Comparison of ENCODE assay signal across 10 mouse cellular contexts in the genomic region with DNA sequence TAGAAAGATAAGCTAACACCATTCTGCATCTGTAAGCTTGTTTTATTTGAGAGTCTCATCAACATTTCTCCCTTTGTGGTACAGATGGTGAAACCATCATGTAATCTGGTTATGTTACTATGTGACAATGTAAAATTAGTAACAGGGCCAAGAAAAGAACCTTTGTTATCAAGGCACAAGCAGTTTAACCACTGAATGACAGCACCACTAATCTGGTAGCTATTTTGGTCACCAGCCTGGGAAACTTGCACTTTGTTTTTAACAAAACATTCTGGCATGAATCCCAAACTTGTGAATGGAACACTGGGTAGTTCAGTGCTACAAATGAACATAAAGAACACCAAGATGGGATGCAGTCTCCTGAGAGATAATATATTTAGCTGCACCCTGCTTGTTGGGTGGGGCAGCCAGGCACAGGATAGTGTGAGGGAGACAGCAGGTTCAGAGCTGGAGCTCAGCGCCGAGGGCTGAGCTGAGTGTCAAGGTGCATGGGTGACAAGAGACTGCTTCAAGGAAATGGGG. TPM values are rescaled to one million over a fixed set of nuclear protein-coding genes. Genes with fewer than 3 reads are reported as not detected.
DNase-seq lines count a peak whose midpoint lies in the region; ATAC-seq and TF ChIP-seq lines count a peak whose summit lies in the region.
"Had no signal": no experiment of that assay in that cellular context is flagged by ENCODE, and none has a peak within 500 bp of the region (broad histone marks: within the 10 kb centered on the region; RNA-seq: fewer than 3 reads in every experiment).

No protein-coding gene starts in this region.

- H3K27ac ChIP-seq in kidney, postnatal 0 days: peak overlapping the region; percentile 47; the same call in 1 of the 2 replicates
- H3K27ac ChIP-seq: limb, embryonic 12.5 days had no signal

- H3K9me3 ChIP-seq in kidney, postnatal 0 days (replicated peaks; ENCODE audit: low read length): no peaks in the 10 kb centered on the region
- H3K9me3 ChIP-seq: limb, embryonic 12.5 days had no signal

- H3K27me3 ChIP-seq in kidney, postnatal 0 days (ENCODE audit: insufficient read depth, low read length): no peaks in the 10 kb centered on the region
- H3K27me3 ChIP-seq: limb, embryonic 12.5 days had no signal

- H3K4me1 ChIP-seq in kidney, postnatal 0 days (replicated peaks; ENCODE audit: insufficient read depth, low read length): no peaks in the 10 kb centered on the region
- H3K4me1 ChIP-seq: limb, embryonic 12.5 days had no signal

- 81% methylated on average over 2 of the region's 2 CpGs for WGBS in kidney, postnatal 0 days

- H3K36me3 ChIP-seq in kidney, postnatal 0 days (ENCODE audit: insufficient read depth, low read length): 0 out of 2 replicates have a peak, but pooled peaks cover 11% of the 10 kb centered on the region

- H3K4me2 ChIP-seq in kidney, postnatal 0 days (ENCODE audit: low read length): no peak overlapping the region
- H3K4me2 ChIP-seq: limb, embryonic 12.5 days had no signal

- no peak for TF ChIP-seq CTCF in kidney, postnatal 0 days (IDR thresholded peaks at IDR 0.05; ENCODE audit: low read depth)

- H3K9ac ChIP-seq in kidney, postnatal 0 days (ENCODE audit: low read depth, low read length): no peak overlapping the region
- H3K9ac ChIP-seq: limb, embryonic 12.5 days had no signal

- no peak overlapping the region for H3K4me3 ChIP-seq in kidney, postnatal 0 days (replicated peaks; ENCODE audit: low read depth, low read length)
- H3K4me3 ChIP-seq: erythroblast, embryonic 14.5 days; limb, embryonic 12.5 days had no signal

- no peak for ATAC-seq in kidney, postnatal 0 days (replicated peaks; ENCODE audit: low FRiP score, low read depth)

- intact Hi-C loops in heart, postnatal 14 days (cut with DNase I): loop anchor here (2.0 kb wide), 1 partner anchor 25 kb away; no protein-coding TSS in a partner anchor

- no peak for DNase-seq in kidney, postnatal 0 days (ENCODE audit: low spot score)
- no peak for DNase-seq in kidney, adult 18-20 months
- peak; percentile 51 for DNase-seq in 416B (ENCODE audit: low read depth)
- DNase-seq in brain, adult 2 months (ENCODE audit: low read depth, low spot score): peak; percentile 89
- peak; percentile 21 to 22 for DNase-seq in heart, postnatal 14 days
- no peak for DNase-seq in adrenal gland, postnatal 36 days
- DNase-seq in c-Kit-positive CD71-positive TER-119-positive erythroid progenitor cells, embryonic 14.5 days (ENCODE audit: low spot score): no peak
- DNase-seq in adrenal gland, adult 8-10 months: no peak

RNA-seq across cellular contexts. Expression of a gene that starts 23.2 kb away (rescaled TPM):
- 113 and 115 TPM in 2 replicates for polyA plus RNA-seq in kidney, postnatal 0 days (2015; fragmentation: Nextera tagmentation; extraction: Ambion mirVana)
- 100 to 1,000 TPM in 1 of 2 experiments, 10 to 100 TPM in 1; 99.2 to 105 TPM for total RNA-seq in heart, postnatal 14 days (2021)
- 100 to 1,000 TPM; 104 to 118 TPM for total RNA-seq in adrenal gland, postnatal 36 days (2021)
- total RNA-seq in adrenal gland, adult 8-10 months (2022): 100 to 1,000 TPM in 3 of 4 experiments, 10 to 100 TPM in 1; 97.2 to 136 (median 120) TPM

RNA-seq across cellular contexts. Expression of a gene that starts 23.5 kb away (rescaled TPM):
- 12.0 and 14.1 TPM in 2 replicates for polyA plus RNA-seq in kidney, postnatal 0 days (2015; fragmentation: Nextera tagmentation; extraction: Ambion mirVana)
- total RNA-seq in heart, postnatal 14 days (2021): 10 to 100 TPM; 31.6 to 32.1 TPM
- total RNA-seq in adrenal gland, postnatal 36 days (2021): 10 to 100 TPM; 26.7 to 29.9 TPM
- 10 to 100 TPM; 31.0 to 60.3 (median 46.8) TPM for total RNA-seq in adrenal gland, adult 8-10 months (2022)

RNA-seq across cellular contexts. Expression of a gene that starts 43.8 kb away (rescaled TPM):
- 0.24 and 0.28 TPM in 2 replicates for polyA plus RNA-seq in kidney, postnatal 0 days (2015; fragmentation: Nextera tagmentation; extraction: Ambion mirVana)
- not detected for total RNA-seq in heart, postnatal 14 days (2021)
- not detected for total RNA-seq in adrenal gland, postnatal 36 days (2021)
- not detected for total RNA-seq in adrenal gland, adult 8-10 months (2022)
- polyA plus RNA-seq: erythroblast, embryonic 14.5 days; limb, embryonic 12.5 days had no signal

RNA-seq across cellular contexts. Expression of a gene that starts 56.9 kb away (rescaled TPM):
- 15.2 and 17.2 TPM in 2 replicates for polyA plus RNA-seq in kidney, postnatal 0 days (2015; fragmentation: Nextera tagmentation; extraction: Ambion mirVana)
- total RNA-seq in heart, postnatal 14 days (2021): under 1 TPM; 0.15 to 0.26 TPM
- total RNA-seq in adrenal gland, postnatal 36 days (2021): not detected
- under 1 TPM in 1 of 4 experiments, not detected in 3; 0.19 TPM for total RNA-seq in adrenal gland, adult 8-10 months (2022)
- polyA plus RNA-seq: limb, embryonic 12.5 days had no signal

RNA-seq across cellular contexts. Expression of a gene that starts 59.8 kb away (rescaled TPM):
- polyA plus RNA-seq in kidney, postnatal 0 days (2015; fragmentation: Nextera tagmentation; extraction: Ambion mirVana): 14.1 and 15.6 TPM in 2 replicates
- total RNA-seq in heart, postnatal 14 days (2021): 10 to 100 TPM; 28.2 to 29.2 TPM
- 10 to 100 TPM; 30.5 to 34.4 TPM for total RNA-seq in adrenal gland, postnatal 36 days (2021)
- total RNA-seq in adrenal gland, adult 8-10 months (2022): 10 to 100 TPM; 36.3 to 48.0 (median 42.9) TPM

Comparison
In these comparisons a context has a peak if more than half of its experiments do, and no peak if none do; other contexts are left out.
1. DNase-seq: peak in 416B (single experiment), brain, adult 2 months (single experiment) and heart, postnatal 14 days (2 of 2); none in kidney, postnatal 0 days (single experiment), kidney, adult 18-20 months (single experiment), adrenal gland, postnatal 36 days (0 of 2), c-Kit-positive CD71-positive TER-119-positive erythroid progenitor cells, embryonic 14.5 days (single experiment) and adrenal gland, adult 8-10 months (single experiment).